ENCODE assay signal across 8 mouse cellular contexts in genomic region chr2:174330616-174331191, GRCm38 (mm10). TPM values are rescaled to one million over a fixed set of nuclear protein-coding genes. Genes with fewer than 3 reads are reported as not detected.
DNase-seq lines count a peak whose midpoint lies in the region; ATAC-seq and TF ChIP-seq lines count a peak whose summit lies in the region.

No protein-coding gene starts in this region.

- 0% methylated on average over 40 of the region's 48 CpGs for WGBS in heart, embryonic 12.5 days
- WGBS in kidney, embryonic 15.5 days = under 1% methylated on average over 45 of the region's 48 CpGs
- under 1% methylated on average over 41 of the region's 48 CpGs for WGBS in neural tube, embryonic 15.5 days

- peak overlapping the region; percentile 88 for H3K4me3 ChIP-seq in bone marrow macrophage, adult 2 months (ENCODE audit: insufficient read depth, low read length)
- H3K4me3 ChIP-seq in heart, embryonic 12.5 days = peak overlapping the region; percentile 99
- peak overlapping the region; percentile 88 for H3K4me3 ChIP-seq in kidney, embryonic 15.5 days (replicated peaks)
- peak overlapping the region; percentile 96 for H3K4me3 ChIP-seq in neural tube, embryonic 15.5 days (replicated peaks)

- H3K27me3 ChIP-seq in heart, embryonic 12.5 days (replicated peaks) = no peaks in the 10 kb centered on the region
- no peaks in the 10 kb centered on the region for H3K27me3 ChIP-seq in kidney, embryonic 15.5 days
- no peaks in the 10 kb centered on the region for H3K27me3 ChIP-seq in neural tube, embryonic 15.5 days (replicated peaks)

- peaks cover 30% of the 10 kb centered on the region for H3K4me1 ChIP-seq in bone marrow macrophage, adult 2 months (ENCODE audit: control insufficient read depth, insufficient read depth, low read length)
- peaks cover 43% of the 10 kb centered on the region for H3K4me1 ChIP-seq in heart, embryonic 12.5 days (replicated peaks)
- peaks cover 62% of the 10 kb centered on the region for H3K4me1 ChIP-seq in kidney, embryonic 15.5 days
- H3K4me1 ChIP-seq in neural tube, embryonic 15.5 days = peaks cover 62% of the 10 kb centered on the region

- peak overlapping the region; percentile 100 for H3K9ac ChIP-seq in heart, embryonic 12.5 days
- peak overlapping the region; percentile 99 for H3K9ac ChIP-seq in kidney, embryonic 15.5 days
- peak overlapping the region; percentile 100 for H3K9ac ChIP-seq in neural tube, embryonic 15.5 days (replicated peaks)

- peaks cover 7% of the 10 kb centered on the region for H3K36me3 ChIP-seq in heart, embryonic 12.5 days
- peaks cover 19% of the 10 kb centered on the region for H3K36me3 ChIP-seq in kidney, embryonic 15.5 days
- no peaks in the 10 kb centered on the region for H3K36me3 ChIP-seq in neural tube, embryonic 15.5 days

- peak; percentile 18 for ATAC-seq in CD4-positive, CD25-positive, alpha-beta regulatory T cell, adult 4 months
- peak; percentile 55 for ATAC-seq in erythroblast, adult 5-6 weeks (replicated peaks; ENCODE audit: low FRiP score, poor library complexity, severe bottlenecking)
- ATAC-seq in heart, embryonic 12.5 days (ENCODE audit: insufficient number of reproducible peaks, low FRiP score) = peak; percentile 71
- ATAC-seq in kidney, embryonic 15.5 days (replicated peaks; ENCODE audit: low FRiP score) = peak; percentile 68
- ATAC-seq in neural tube, embryonic 15.5 days (ENCODE audit: low FRiP score) = peak; percentile 49

- peak; percentile 72 to 77 for DNase-seq in lung, adult 18-20 months
- DNase-seq in thymus, adult 18-20 months = peak; percentile 59 to 67

- TF ChIP-seq CTCF in bone marrow macrophage, adult 2 months (IDR thresholded peaks at IDR 0.05; ENCODE audit: low read depth, low read length) = no peak

- H3K9me3 ChIP-seq in heart, embryonic 12.5 days (replicated peaks) = peaks cover 8% of the 10 kb centered on the region; the same call in 1 of the 2 replicates
- no peaks in the 10 kb centered on the region for H3K9me3 ChIP-seq in kidney, embryonic 15.5 days (replicated peaks)
- H3K9me3 ChIP-seq in neural tube, embryonic 15.5 days (replicated peaks) = no peaks in the 10 kb centered on the region

- no peak for TF ChIP-seq POLR2A in bone marrow macrophage, adult 2 months (IDR thresholded peaks at IDR 0.05; ENCODE audit: borderline replicate concordance, low read depth, low read length)

- H3K27ac ChIP-seq in bone marrow macrophage, adult 2 months (ENCODE audit: insufficient read depth, low read depth, low read length) = peak overlapping the region; percentile 91
- peak overlapping the region; percentile 100 for H3K27ac ChIP-seq in heart, embryonic 12.5 days (ENCODE audit: poor library complexity, severe bottlenecking)
- H3K27ac ChIP-seq in kidney, embryonic 15.5 days = peak overlapping the region; percentile 99
- H3K27ac ChIP-seq in neural tube, embryonic 15.5 days (replicated peaks) = peak overlapping the region; percentile 99

- peak overlapping the region; percentile 74 for H3K4me2 ChIP-seq in heart, embryonic 12.5 days
- peak overlapping the region; percentile 75 for H3K4me2 ChIP-seq in kidney, embryonic 15.5 days
- H3K4me2 ChIP-seq in neural tube, embryonic 15.5 days = peak overlapping the region; percentile 78

RNA-seq across cellular contexts. Expression of gene Gm20721, which starts 15.8 kb away (rescaled TPM):
- 1 to 10 TPM; 1.6 to 2.3 TPM for polyA plus RNA-seq in CD4-positive, CD25-positive, alpha-beta regulatory T cell, adult 4 months (2017; shearing (Covaris generic))
- 3.6 and 4.1 TPM in 2 replicates for polyA plus RNA-seq in bone marrow macrophage, adult 2 months (2012; ENCODE audit: insufficient read depth, insufficient read length, missing spikeins)
- total RNA-seq in erythroblast, adult 5-6 weeks (2015; ENCODE audit: low replicate concordance) = not detected in 2 replicates
- total RNA-seq in erythroblast, adult 5-6 weeks (2017; ENCODE audit: low replicate concordance) = 0.43 and 8.5 TPM in 2 replicates
- 8.9 and 9.8 TPM in 2 replicates for polyA plus RNA-seq in heart, embryonic 12.5 days (2016; fragmentation: Nextera tagmentation; extraction: Ambion mirVana)
- 13.1 and 15.7 TPM in 2 replicates for polyA plus RNA-seq in kidney, embryonic 15.5 days (2015; fragmentation: Nextera tagmentation; extraction: Ambion mirVana)
- polyA plus RNA-seq in neural tube, embryonic 15.5 days (2015; fragmentation: Nextera tagmentation; extraction: Ambion mirVana) = 17.0 and 19.8 TPM in 2 replicates

RNA-seq across cellular contexts. Expression of gene Gnas, which starts 46.6 kb away (rescaled TPM):
- polyA plus RNA-seq in CD4-positive, CD25-positive, alpha-beta regulatory T cell, adult 4 months (2017; shearing (Covaris generic)) = 100 to 1,000 TPM in 1 of 2 experiments, 10 to 100 TPM in 1; 96.1 to 130 TPM
- 780 and 818 TPM in 2 replicates for polyA plus RNA-seq in bone marrow macrophage, adult 2 months (2012; ENCODE audit: insufficient read depth, insufficient read length, missing spikeins)
- total RNA-seq in erythroblast, adult 5-6 weeks (2015; ENCODE audit: low replicate concordance) = 236 and 242 TPM in 2 replicates
- total RNA-seq in erythroblast, adult 5-6 weeks (2017; ENCODE audit: low replicate concordance) = 156 and 162 TPM in 2 replicates
- 1,446 and 1,448 TPM in 2 replicates for polyA plus RNA-seq in heart, embryonic 12.5 days (2016; fragmentation: Nextera tagmentation; extraction: Ambion mirVana)
- polyA plus RNA-seq in kidney, embryonic 15.5 days (2015; fragmentation: Nextera tagmentation; extraction: Ambion mirVana) = 1,546 and 1,642 TPM in 2 replicates
- polyA plus RNA-seq in neural tube, embryonic 15.5 days (2015; fragmentation: Nextera tagmentation; extraction: Ambion mirVana) = 1,725 and 1,770 TPM in 2 replicates

Comparison
In these comparisons a context has a peak if more than half of its experiments do, and no peak if none do; other contexts are left out.
1. Peak in every context shown above with its lines: DNase-seq, ATAC-seq, H3K4me3 ChIP-seq and H3K27ac ChIP-seq.
2. ATAC-seq: peak in every context shown above with its lines; median percentile 71 in heart, embryonic 12.5 days; 68 in kidney, embryonic 15.5 days; 55 in erythroblast, adult 5-6 weeks; 49 in neural tube, embryonic 15.5 days; 18 in CD4-positive, CD25-positive, alpha-beta regulatory T cell, adult 4 months.